Mouse (Mus musculus) large intestine, adult 2 months (tissue): ENCODE measurements around the gene 4930432M17Rik. TPM values are rescaled to one million over a fixed set of nuclear protein-coding genes. Genes with fewer than 3 reads are reported as not detected.

Experiments used
- DNase-seq: peaks from one replicate; pipeline ENCODE4 v3.0.0-alpha.2; 2012; ENCODE audit warnings: low read depth, low spot score
- WGBS: fragments of 180-500 bp; shearing (Covaris S2); methylation state at CpG from one replicate; pipeline ENCODE4 v1.1.7; 2018; 5-methylcytosine and 5-hydroxymethylcytosine counted together
- polyA plus RNA-seq: library from polyadenylated mRNA; depleted of rRNA; stranded (reverse); fragments of >200 nt; gene quantifications from 2 replicates; pipeline ENCODE4 v1.2.3, GENCODE M21; 2012; rRNA removed

4930432M17Rik gene
- not detected in 2 replicates for polyA plus RNA-seq

DNA sequence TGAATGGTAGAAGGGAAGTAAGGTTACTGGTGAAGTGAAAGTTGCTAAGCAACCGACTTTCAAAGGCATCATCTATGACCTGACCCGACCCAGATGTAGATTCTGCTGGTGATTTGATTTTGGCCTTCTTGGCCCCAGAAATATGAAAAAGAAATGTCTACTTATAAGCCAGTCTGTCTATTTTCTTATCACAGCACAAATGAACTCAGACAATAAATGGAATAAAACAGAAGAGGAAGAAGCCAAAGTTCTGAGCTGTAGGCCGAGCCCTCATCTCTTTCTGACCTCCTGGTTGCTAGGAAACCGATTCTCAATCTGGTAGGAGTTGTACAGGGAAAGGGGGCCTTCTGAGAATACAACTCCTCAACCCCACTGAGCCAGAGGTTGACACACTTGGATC, at the start of gene 4930432M17Rik:
Gene 4930432M17Rik (plus strand): TSS at position 301 of the 400 bp plus-strand sequence.
- 85% methylated on average over 4 of the region's 4 CpGs for WGBS
- DNase-seq: no peak

DNA sequence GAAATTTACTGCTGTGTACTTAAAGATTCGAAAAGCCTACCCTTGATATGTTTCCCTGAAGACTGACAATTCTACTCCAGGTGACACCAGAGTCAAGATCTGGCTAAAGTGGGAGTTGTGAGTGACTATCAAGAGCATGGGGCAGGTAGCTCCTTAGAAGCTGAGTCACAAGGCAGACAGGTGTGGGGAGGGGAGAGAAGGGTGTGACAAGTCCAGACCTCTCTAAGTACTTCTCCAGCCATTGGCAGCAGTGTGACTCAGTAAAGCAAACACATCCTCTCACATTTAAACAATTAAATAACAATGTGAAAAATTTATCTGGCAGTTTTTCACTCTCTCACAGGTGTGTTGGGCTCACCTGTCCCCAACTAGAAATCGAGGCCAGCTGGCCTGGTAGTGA, 44.9 kb upstream of the 4930432M17Rik start:
- WGBS: 37% methylated on average over 2 of the region's 2 CpGs
- DNase-seq: no peak

DNA sequence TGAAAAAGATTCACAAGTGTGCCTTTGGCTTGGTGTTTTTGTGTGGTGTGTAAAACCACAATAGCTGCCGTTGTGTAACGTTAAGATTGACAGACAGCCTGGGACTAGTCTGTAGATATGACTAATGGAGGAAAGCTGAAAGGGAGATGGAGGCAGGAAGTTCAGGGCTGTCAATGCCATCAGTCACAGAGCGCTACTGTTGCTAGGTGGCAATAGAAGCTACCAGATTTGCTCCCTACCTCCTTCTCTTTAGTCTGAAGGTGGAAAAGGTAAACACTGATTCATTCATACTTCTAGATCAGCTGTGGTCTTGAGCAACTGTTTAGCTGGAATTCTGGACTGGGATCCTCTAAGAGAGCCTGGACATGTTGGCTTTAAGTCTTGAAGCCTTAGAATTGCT, 44.3 kb upstream of the 4930432M17Rik start:
- DNase-seq: no peak
- WGBS: 47% methylated on average over 3 of the region's 3 CpGs

DNA sequence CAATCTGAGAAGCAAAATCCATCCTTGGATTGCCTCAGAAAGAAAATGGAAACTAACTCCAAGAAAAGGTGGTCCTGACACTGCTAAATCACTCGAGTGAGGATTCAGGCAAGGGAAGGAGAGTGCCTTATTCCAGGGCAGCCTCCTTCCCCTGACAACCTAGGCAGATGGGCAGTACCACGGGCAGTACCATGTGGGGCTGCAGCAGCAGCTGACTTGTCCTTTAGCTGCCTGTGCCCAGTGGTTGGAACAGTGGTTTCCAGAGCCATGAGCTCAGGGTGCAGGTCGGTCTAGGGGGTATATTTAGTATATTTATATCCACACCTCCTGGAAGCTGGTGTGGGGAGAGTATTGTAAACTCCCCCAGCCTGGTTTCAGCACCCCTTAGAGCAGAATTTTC, 42.3 kb upstream of the 4930432M17Rik start:
- DNase-seq: no peak
- 74% methylated on average over 3 of the region's 3 CpGs for WGBS

DNA sequence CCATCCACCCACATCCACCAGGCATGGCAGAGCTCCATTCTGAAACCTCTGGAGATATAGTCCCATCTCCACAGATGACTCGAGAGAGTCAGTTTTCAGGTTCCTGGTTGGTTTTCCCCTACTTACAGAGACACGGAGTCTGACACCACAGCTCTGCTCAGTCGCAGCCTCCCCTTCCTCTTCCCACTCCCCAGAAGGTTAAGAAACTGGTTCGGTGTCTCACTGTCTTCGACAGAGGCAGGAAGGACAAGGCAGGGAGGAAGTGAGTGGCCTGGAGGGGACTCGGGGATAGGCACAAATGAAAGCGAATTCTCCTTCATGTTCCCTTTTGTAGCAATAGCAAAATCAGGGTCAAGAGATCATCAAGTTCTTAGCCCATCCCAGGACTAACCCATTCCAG, 39.9 kb upstream of the 4930432M17Rik start:
- WGBS: 81% methylated on average over 7 of the region's 7 CpGs
- DNase-seq: no peak

DNA sequence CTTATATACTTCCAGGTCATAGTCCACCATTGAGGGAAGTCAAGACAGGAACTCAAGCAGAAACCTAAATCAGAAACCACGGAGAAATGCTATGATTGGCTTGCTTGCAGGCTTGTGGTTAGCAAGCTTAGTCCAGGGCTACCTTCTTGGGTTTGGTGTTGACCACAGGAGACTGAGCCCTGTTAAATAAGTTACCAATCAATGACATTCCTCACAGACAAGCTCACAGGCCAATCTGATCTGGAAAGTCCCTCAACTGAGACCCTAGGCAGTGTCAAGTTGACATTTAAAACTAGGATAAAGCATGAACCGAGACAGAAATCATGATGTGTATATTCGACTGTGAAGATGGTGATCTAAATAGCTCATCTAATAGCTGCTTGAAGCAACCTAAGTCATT, 35.6 kb upstream of the 4930432M17Rik start:
- WGBS: 69% methylated on average over 3 of the region's 3 CpGs
- DNase-seq: no peak

DNA sequence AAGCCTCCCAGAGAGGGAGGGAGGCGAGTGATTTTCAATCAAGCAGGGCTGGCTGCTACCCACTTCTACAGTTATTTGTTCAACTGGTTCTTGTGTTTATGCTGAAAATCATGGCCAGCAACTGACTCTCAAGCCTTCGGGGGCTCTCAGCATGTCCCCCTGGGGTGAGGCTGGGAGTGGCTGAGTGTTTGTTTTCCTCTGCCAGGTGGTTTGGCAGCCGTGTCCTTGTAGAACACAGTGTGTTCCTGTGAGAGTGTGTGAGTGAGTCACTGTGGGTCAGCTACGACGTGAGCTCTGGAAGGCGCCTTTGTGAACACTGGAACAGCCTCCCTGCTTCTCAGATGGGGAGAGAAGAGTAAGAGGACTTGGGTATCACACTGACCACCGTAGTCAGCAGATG, 35.1 kb upstream of the 4930432M17Rik start:
- DNase-seq: no peak
- 34% methylated on average over 7 of the region's 7 CpGs for WGBS

DNA sequence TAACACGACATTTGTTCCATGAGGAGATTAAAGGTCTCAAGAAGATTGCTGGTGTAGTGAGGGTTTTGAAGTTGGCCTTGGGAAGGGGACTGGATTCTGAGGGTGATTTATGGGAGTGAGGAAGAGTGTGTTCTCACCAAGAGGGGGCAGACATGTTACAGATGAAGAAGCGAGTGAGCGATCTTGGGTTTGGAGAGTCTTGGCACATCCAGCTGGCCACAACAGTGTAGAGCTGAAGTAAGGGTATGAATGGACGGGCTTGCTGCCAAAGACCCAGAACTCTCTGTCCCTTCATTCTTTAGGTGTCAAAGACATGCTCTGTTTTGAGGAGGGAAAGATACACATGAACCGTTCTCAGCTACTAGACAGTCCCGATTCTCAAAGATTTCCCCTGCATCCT, 34.2 kb upstream of the 4930432M17Rik start:
- 69% methylated on average over 6 of the region's 6 CpGs for WGBS
- DNase-seq: no peak

DNA sequence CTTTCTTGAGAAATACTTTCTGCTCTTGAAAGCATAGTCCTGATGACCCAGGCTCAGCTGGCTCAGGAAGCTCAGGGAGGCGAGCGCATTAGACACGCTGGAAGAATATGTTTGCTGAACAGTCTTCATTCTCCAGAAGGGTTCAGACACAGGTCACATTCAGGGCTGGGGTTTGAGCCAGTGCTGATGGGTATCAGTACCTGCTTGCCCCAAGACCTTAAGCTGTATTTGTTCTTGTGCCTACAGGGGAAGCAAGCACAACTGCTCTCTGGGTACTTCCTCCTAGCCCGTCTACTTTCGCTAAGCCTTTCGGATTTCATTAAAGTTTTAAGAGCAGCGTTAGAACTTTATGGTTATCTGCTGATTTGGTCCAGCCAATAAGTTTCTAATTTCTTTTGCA, 33.8 kb upstream of the 4930432M17Rik start:
- 68% methylated on average over 7 of the region's 7 CpGs for WGBS
- DNase-seq: no peak

DNA sequence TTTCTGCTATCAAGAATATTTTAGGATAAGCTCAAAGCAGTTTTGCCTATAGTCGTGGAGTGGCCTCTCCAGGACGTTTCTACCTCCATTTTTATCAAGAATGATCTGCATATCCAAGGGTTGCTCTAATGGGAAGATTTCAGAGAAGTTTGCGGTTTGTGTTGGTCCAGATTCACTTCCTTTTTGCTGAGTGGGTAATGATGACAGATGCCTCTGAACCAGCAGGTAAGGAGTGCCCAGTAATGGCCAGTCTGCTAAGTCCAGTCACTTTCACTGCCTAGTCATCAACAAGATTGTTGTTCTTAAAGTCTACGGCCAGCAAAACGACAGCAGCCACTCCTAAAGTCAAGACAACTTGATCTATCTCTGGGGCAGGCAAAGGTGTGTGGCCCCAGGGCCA, 32.8 kb upstream of the 4930432M17Rik start:
- no peak for DNase-seq
- WGBS: 85% methylated on average over 5 of the region's 5 CpGs

DNA sequence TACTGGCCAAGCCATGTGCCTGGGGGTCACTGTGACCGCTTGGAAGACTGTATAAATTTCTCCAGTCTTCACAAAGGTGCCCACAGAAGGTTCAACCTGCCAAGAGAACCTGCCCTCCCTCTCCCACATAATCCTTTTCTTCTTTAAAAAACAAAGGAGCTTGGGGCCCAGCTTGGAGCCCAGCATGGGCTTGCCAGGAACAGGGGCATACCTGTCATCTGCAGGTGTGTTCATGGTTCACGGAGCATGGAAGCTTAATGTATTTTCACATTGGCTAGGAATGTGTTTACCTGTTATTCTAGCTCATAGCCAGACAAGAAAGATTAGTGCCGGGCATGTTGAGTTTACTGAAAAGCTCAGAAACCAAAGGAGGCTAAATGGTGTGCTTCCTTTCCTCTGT, 32.3 kb upstream of the 4930432M17Rik start:
- 96% methylated on average over 3 of the region's 3 CpGs for WGBS

DNA sequence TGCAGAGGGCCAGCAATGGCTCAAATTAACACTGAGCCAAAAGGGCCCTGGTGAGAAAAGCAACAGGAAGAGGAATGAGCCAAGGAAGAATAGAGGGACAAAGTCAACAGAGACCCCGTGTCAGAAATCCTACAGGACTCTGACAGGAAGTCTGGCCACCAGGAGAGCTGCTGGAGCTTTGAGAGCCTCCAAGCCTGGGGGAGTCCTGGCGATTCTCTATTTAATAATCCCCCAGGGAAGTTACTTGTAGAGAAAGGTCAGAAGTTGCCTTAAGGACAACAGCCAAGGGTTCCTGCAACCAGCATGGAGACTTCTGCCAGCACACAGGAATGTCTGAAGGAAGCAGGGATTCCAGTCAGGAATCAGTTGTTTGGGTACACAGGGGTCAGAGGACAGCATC, 30.0 kb upstream of the 4930432M17Rik start:
- 55% methylated on average over 2 of the region's 2 CpGs for WGBS
- no peak for DNase-seq

More for the DNA sequence above, 32.3 kb upstream of the 4930432M17Rik start:
- no peak for DNase-seq

DNA sequence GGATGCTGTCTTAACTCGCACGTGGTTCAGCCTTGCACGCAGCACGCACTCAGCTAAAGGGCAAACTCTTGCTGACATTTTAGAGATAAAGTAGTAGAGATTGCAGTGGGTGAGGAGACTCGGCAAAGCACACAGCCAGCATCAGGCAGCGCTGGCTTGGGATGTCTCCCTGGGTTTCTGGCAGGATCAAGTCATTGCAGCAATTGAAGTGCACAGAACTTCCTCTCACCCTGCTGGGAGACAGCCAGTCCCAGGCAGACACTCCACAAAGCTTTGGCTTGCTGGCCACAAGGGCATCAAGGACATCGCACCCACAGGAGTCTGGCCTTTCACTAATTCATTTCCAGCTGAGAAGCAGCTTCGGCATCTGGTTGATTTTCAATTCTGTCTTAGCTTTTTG, 27.3 kb upstream of the 4930432M17Rik start:
- WGBS: 82% methylated on average over 8 of the region's 8 CpGs
- DNase-seq: no peak

DNA sequence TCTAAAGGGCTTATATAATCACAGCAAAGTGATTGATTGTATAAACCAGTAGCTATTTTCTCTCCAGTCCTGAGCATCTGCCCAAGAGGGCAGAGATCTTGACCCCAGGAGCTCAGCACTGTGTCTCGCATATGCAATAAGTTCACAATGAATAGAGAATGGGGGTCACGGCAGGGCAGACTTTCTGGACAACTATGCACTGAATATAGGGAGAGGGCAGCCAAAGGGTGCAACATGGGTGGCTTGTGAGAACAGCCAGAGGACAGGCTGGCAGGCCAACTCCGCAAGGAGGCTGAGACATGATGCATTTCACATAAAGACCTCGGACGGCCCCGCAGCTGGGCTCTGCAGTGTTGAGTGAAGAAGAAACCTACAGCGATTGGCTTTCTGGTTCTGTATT, 25.1 kb upstream of the 4930432M17Rik start:
- WGBS: 68% methylated on average over 7 of the region's 7 CpGs
- no peak for DNase-seq

DNA sequence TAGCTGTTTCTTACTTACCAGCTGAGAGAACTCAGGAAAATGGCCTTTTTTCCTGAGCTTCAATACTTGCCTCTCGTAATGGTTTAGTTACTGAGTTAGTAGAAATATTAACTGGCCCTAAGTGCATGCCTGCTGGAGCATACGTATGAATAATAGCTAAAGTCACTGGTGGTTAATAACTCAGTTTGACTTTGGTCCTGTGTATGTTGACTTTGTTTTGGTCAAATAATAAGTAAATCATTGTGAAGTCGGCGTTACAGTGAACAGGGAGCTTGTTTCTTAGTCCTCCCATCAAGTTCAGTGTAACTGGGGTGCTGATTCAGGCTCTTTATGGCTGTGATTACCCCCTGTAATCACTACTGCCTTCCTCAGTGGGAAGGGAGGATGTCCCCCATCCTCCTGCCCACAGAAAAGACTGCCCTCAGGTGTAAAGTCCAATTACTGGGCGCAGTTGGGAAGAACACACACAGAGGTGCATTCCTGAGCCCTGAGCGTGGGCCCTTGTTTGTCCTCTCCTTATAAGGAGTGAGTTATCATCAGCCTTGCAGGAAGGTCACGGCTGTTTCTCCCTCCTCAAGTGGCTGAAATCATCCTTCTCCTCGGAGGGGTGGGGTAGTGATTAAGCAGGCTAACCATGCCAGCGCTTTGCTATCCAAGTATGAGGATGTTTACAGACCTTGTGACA, 24.1 kb upstream of the 4930432M17Rik start:
- peak; percentile 78 for DNase-seq
- whole genome bisulfite sequencing: 12% methylated on average over 9 of the region's 9 CpGs

DNA sequence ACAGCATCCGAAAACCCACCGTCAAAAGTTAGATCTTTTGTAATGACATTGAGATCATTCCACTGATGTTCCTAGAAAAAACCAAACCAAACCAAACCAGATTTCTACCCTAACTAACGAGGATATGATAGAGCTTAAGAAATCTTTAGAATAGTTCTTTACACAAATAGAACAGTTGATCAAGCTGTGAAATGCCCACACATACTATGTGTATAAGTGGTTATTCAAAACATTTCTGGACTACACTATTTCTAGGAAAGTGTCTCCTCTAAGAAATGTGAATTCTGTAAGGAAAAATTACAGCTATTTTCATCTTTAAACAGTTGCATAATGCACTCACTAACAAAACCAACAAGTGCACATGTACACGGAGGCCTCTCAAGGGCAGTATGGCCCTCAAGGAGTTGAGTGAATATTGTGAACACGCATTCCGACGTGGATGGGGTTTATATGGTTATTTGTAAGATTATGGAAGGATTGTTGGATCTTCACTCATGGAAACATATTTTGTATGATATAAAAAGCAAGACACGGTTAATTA, 22.3 kb upstream of the 4930432M17Rik start:
- DNase-seq: no peak
- WGBS: 93% methylated on average over 8 of the region's 8 CpGs

DNA sequence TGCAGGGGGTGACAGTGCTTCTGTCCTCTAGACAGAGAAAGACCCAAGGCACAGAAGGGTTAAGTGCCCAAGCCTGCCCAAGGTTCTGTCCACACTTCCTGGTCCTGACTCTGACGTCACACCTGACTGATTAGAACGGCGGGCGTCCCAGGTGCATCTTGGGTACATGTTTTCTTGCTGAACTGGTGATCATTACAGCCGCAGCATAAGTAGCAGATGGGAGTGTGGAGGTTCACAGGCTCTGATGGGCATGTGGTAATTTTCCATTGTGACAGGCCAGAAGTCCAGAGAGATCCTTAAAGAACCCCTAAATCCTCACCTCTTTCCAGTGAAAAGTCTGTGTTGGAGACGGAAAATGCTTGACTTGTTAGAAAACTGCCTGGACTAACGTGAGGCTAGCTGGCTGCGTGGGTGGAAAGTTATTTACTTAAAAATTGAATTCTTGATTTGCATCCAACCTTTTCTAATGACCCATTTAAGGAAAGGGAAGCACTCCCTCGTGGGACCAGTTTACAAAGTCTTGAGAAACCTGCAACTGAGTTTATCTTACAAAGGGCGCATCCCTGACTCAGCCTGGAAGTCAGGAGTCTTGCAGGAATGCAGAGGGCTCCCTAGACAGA, 20.4 kb upstream of the 4930432M17Rik start:
- DNase-seq: no peak
- 18% methylated on average over 10 of the region's 10 CpGs for WGBS

DNA sequence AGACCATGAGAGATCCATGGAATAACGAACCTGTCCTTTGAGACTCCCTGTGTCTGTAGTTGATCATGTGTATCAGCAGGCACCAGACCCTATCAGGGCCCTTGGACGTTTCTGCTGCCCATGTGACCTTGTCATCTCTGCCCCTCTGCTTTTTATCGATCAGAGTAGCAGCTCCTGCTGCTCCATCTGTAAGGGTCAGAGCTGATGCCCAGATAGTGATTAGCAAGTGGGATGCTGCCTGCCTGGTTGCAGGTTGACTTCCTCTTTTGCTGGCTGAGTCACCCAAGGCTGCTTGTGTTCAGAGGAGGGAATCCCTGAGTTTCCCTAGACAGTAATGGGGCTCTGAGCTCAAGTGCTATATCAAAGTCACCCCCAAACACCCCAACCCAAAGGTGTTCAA, 18.9 kb upstream of the 4930432M17Rik start:
- no peak for DNase-seq

DNA sequence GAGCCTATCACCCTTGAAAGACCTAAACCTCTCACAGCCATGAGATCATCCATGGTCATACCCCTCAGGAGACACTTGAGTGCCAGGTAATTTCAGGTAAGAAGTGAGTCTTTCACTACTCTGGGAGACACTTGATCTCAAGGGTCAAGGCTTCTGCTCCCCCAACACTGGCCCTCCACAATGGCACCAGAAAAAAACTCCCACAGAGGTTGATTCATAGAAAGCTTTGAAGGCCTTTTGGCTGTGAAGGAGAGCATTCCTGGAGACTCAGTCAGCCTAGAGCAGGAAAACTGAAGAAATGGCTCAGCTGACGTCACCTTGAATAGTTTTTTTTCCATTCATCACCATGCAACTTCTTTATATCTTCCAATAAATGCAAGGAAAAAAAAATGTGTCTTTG, 18.4 kb upstream of the 4930432M17Rik start:
- DNase-seq: no peak
- 80% methylated on average over 1 of the region's 1 CpGs for whole genome bisulfite sequencing

More for the DNA sequence above, 18.9 kb upstream of the 4930432M17Rik start:
- WGBS: 80% methylated on average over 3 of the region's 3 CpGs

DNA sequence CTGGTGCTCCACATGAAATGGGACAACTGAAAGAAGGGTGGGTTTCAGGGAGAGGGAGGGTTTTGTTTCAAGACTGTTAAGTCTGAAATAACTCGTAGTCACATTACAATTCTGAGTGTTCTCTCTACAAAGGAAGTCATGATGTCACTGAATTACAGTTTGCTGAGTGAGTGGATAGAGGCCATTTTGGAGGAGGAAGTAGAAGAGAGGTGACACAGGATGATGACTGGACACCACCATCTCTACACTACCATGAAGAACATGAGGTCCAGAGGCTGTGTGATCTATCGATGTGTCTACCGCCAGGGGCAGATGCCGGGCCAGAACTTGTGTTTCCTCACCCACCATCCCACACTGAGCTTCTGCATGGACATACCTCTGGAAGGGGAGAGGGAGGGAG, 13.6 kb upstream of the 4930432M17Rik start:
- 94% methylated on average over 4 of the region's 4 CpGs for WGBS
- no peak for DNase-seq
